Mouse (Mus musculus) CH12.LX (cell line): ENCODE measurements at regions not wholly inside any gene's neighbourhood (a gene's known extent, or its start where the extent isn't known, plus 50 kb on each side); places are given as distances from the start of the nearest gene placed in this dataset.

Experiments
- DNase-seq: peaks from one replicate; pipeline ENCODE4 v3.0.0-alpha.2; 2013; ENCODE audit errors: extremely low read depth
- H3K27ac ChIP-seq: 2 replicates; pipeline ENCODE4 v1.5.1; 2012; ENCODE audit warnings: low read depth, mild to moderate bottlenecking, control low read depth, moderate library complexity; ENCODE audit not compliant: insufficient read depth
- H3K27me3 ChIP-seq: replicated peaks from 2 replicates; pipeline ENCODE3; 2012; ENCODE audit warnings: inconsistent platforms
- H3K36me3 ChIP-seq, 2 experiments: replicated peaks in 1 of 2; 2 replicates each; pipeline versions ENCODE3 to v1.6.1; 2012; ENCODE audit warnings: inconsistent platforms in 1 of 2, low read length in 1 of 2, mild to moderate bottlenecking in 1 of 2, mixed read lengths in 1 of 2, moderate library complexity in 1 of 2; ENCODE audit not compliant: control insufficient read depth in 1 of 2, insufficient read depth in 1 of 2
- H3K4me1 ChIP-seq, 2 experiments: 2 replicates each; pipeline ENCODE4 v1.6.1; 2012; ENCODE audit warnings: inconsistent platforms in 1 of 2, moderate library complexity in 1 of 2; ENCODE audit not compliant: insufficient read depth in 2 of 2, control insufficient read depth in 1 of 2
- H3K4me2 ChIP-seq: 2 replicates; pipeline ENCODE4 v1.6.1; 2012; ENCODE audit warnings: low read depth, mild to moderate bottlenecking, control low read depth; ENCODE audit not compliant: poor library complexity, insufficient read depth, severe bottlenecking
- H3K4me3 ChIP-seq, 3 experiments: fragments of 150-350 bp in 1 of 3; sonication (generic) in 1 of 3; replicated peaks in 1 of 3; 2 replicates each; pipeline versions ENCODE3 to v1.5.1; 2011 to 2012; ENCODE audit warnings: low read depth in 2 of 3, low read length in 2 of 3, mild to moderate bottlenecking in 2 of 3, moderate library complexity in 2 of 3, control low read depth in 1 of 3, improper control_type of control experiment in 1 of 3, inconsistent platforms in 1 of 3, mixed read lengths in 1 of 3; ENCODE audit not compliant: poor library complexity in 1 of 3
- H3K79me2 ChIP-seq: replicated peaks from 2 replicates; pipeline ENCODE4 v1.6.1; 2012; ENCODE audit warnings: mild to moderate bottlenecking, moderate library complexity; ENCODE audit not compliant: control insufficient read depth, poor library complexity, insufficient read depth, severe bottlenecking; ENCODE audit errors: extremely low read depth
- H3K9ac ChIP-seq: 2 replicates; pipeline ENCODE4 v1.6.1; 2012; ENCODE audit warnings: low read depth, mild to moderate bottlenecking, control low read depth, moderate library complexity; ENCODE audit not compliant: insufficient read depth
- H3K9me3 ChIP-seq: replicated peaks from 2 replicates; pipeline ENCODE3; 2012; ENCODE audit warnings: low read length, inconsistent platforms, mixed read lengths
- BHLHE40 ChIP-seq: IDR thresholded peaks from 2 replicates; pipeline ENCODE4 v1.6.1; 2011; ENCODE audit warnings: mild to moderate bottlenecking, low read depth, low read length, improper control_type of control experiment
- CHD1 ChIP-seq: IDR thresholded peaks from 2 replicates; pipeline ENCODE4 v1.6.1; 2012; ENCODE audit warnings: low read depth, low read length, improper control_type of control experiment, inconsistent platforms
- CHD2 ChIP-seq: IDR thresholded peaks from 2 replicates; pipeline ENCODE4 v1.6.1; 2011; ENCODE audit warnings: low read length, improper control_type of control experiment
- EP300 ChIP-seq: IDR thresholded peaks from 2 replicates; pipeline ENCODE4 v1.6.1; 2011; ENCODE audit warnings: low read length, improper control_type of control experiment
- ETS1 ChIP-seq: conservative IDR thresholded peaks from 2 replicates; pipeline ENCODE4 v1.6.1; 2012; ENCODE audit warnings: low read depth, mild to moderate bottlenecking, inconsistent platforms, low read length, improper control_type of control experiment, moderate library complexity
- IRF4 ChIP-seq: IDR thresholded peaks from 2 replicates; pipeline ENCODE4 v1.6.1; 2014; ENCODE audit warnings: low read depth, mild to moderate bottlenecking, inconsistent platforms, low read length, improper control_type of control experiment
- JUN ChIP-seq: IDR thresholded peaks from 2 replicates; pipeline ENCODE4 v1.6.1; 2011; ENCODE audit warnings: low read depth, mild to moderate bottlenecking, low read length, improper control_type of control experiment, moderate library complexity; ENCODE audit not compliant: insufficient read depth
- JUND ChIP-seq: conservative IDR thresholded peaks from 2 replicates; pipeline ENCODE4 v1.6.1; 2011; ENCODE audit warnings: low read depth, low read length, improper control_type of control experiment
- KAT2A ChIP-seq: IDR thresholded peaks from 2 replicates; pipeline ENCODE4 v1.6.1; 2012; ENCODE audit warnings: low read length, improper control_type of control experiment, inconsistent platforms; ENCODE audit not compliant: insufficient replicate concordance
- MAFK ChIP-seq: IDR thresholded peaks from 2 replicates; pipeline ENCODE4 v1.6.1; 2011; ENCODE audit warnings: low read length, improper control_type of control experiment; ENCODE audit not compliant: insufficient replicate concordance
- MAX ChIP-seq: IDR thresholded peaks from 2 replicates; pipeline ENCODE4 v1.6.1; 2011; ENCODE audit warnings: low read length, improper control_type of control experiment
- MEF2A ChIP-seq: IDR thresholded peaks from 2 replicates; pipeline ENCODE4 v1.6.1; 2014; ENCODE audit warnings: low read depth, mild to moderate bottlenecking, inconsistent platforms, low read length, improper control_type of control experiment, borderline replicate concordance
- MYC ChIP-seq: IDR thresholded peaks from 2 replicates; pipeline ENCODE4 v1.6.1; 2011; ENCODE audit warnings: low read depth, mild to moderate bottlenecking, improper control_type of control experiment, low read length
- NRF1 ChIP-seq: IDR thresholded peaks from 2 replicates; pipeline ENCODE4 v1.6.1; 2014; ENCODE audit warnings: low read depth, mild to moderate bottlenecking, inconsistent platforms, low read length, improper control_type of control experiment, moderate library complexity
- PAX5 ChIP-seq: IDR thresholded peaks from 2 replicates; pipeline ENCODE4 v1.6.1; 2012; ENCODE audit warnings: low read length, inconsistent platforms, mixed read lengths
- RAD21 ChIP-seq: IDR thresholded peaks from 2 replicates; pipeline ENCODE4 v1.6.1; 2011; ENCODE audit warnings: low read depth, mild to moderate bottlenecking, low read length, improper control_type of control experiment, moderate library complexity
- RCOR1 ChIP-seq: conservative IDR thresholded peaks from 2 replicates; pipeline ENCODE4 v1.6.1; 2012; ENCODE audit warnings: low read depth, mild to moderate bottlenecking, inconsistent platforms, low read length, improper control_type of control experiment
- SIN3A ChIP-seq: IDR thresholded peaks from 2 replicates; pipeline ENCODE4 v1.6.1; 2012; ENCODE audit warnings: low read length, improper control_type of control experiment, inconsistent platforms
- TCF12 ChIP-seq: IDR thresholded peaks from 2 replicates; pipeline ENCODE4 v1.6.1; 2014; ENCODE audit warnings: low read depth, mild to moderate bottlenecking, inconsistent platforms, low read length, improper control_type of control experiment
- UBTF ChIP-seq: IDR thresholded peaks from 2 replicates; pipeline ENCODE4 v1.6.1; 2012; ENCODE audit warnings: low read depth, mild to moderate bottlenecking, inconsistent platforms, low read length, improper control_type of control experiment, moderate library complexity
- USF2 ChIP-seq: conservative IDR thresholded peaks from 2 replicates; pipeline ENCODE4 v1.6.1; 2011; ENCODE audit warnings: low read depth, low read length, improper control_type of control experiment
- ZKSCAN1 ChIP-seq: IDR thresholded peaks from 2 replicates; pipeline ENCODE4 v1.6.1; 2012; ENCODE audit warnings: low read depth, inconsistent platforms, low read length, improper control_type of control experiment, borderline replicate concordance
- ZNF384 ChIP-seq: IDR thresholded peaks from 2 replicates; pipeline ENCODE4 v1.6.1; 2012; ENCODE audit warnings: low read depth, low read length, improper control_type of control experiment, inconsistent platforms
- dilution Hi-C: fragments of 300-500 bp; cut with MboI; formaldehyde crosslinking; loops from 2 replicates; pipeline ENCODE4 v1.14.3; 2020; ENCODE audit warnings: low sequenced_read_pairs; ENCODE audit not compliant: extremely low pct_unique_long_range_greater_than_20kb, extremely low pct_ligation_motif_present
- in situ Hi-C: fragments of 300-500 bp; cut with MboI; formaldehyde crosslinking; loops from 3 replicates; pipeline ENCODE4 v1.14.3; 2019; ENCODE audit warnings: low sequenced_read_pairs, low pct_ligation_motif_present, low pct_unique_long_range_greater_than_20kb, mixed read lengths

DNA sequence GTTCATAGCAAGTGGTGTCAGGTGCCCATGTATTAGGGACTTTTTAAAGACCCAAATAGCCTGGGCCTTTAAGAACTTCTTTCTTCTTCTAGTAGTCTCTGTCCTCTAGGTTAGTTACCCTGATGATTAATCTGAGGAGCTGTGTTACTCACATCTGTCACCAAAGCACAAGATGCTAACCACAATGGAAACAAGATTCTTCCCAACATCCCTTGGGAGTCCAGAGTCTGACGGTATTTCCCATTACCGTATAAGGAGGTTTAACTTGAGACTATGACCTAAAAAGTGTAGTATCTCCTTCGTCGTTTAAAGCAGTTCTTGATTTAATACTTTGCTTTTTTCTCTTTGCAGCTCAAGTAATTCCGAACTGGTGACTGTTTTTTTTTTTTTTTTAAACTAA lies 67.7 kb upstream of the Fut8 start:
- Histone ChIP-seq H3K4me2 (peak overlapping the region; percentile 61; the same call in 1 of the 2 replicates), H3K9ac (no peak overlapping the region), H3K79me2 (no peaks in the 10 kb centered on the region), H3K27me3 (peaks cover 2% of the 10 kb centered on the region), H3K4me3 (no peak overlapping the region), H3K9me3 (no peaks in the 10 kb centered on the region), H3K27ac (no peak overlapping the region), H3K36me3 (no peaks in the 10 kb centered on the region), H3K4me1 (peaks cover 3 to 23% of the 10 kb centered on the region in 2 experiments; a peak in 3 of 4 replicates)
- in situ Hi-C loops: no loop called here
- TF ChIP-seq TCF12 (peak; percentile 87), ETS1 (peak; percentile 95), MAFK (peak; percentile 94), MAX (peak; percentile 61), JUN (peak; percentile 94), MYC (no peak; the same call in 1 of the 2 replicates), MEF2A (peak; percentile 92), ZKSCAN1 (no peak), USF2 (no peak), BHLHE40 (peak; percentile 97), RAD21 (peak; percentile 20), KAT2A (0 out of 2 replicates have a peak, but pooled peaks have one; percentile 46), IRF4 (peak; percentile 99), PAX5 (no peak), UBTF (no peak), CHD1 (no peak), CHD2 (peak; percentile 77), NRF1 (no peak), EP300 (peak; percentile 99), SIN3A (peak; percentile 88), ZNF384 (peak; percentile 80), RCOR1 (peak; percentile 94), JUND (peak; percentile 96)
- peak; percentile 95 for DNase-seq
- dilution Hi-C loops: no loop called here
